Mouse (Mus musculus) kidney, adult 2 months (tissue): Measurements from ENCODE around the gene Alg1. TPM values are rescaled to one million over a fixed set of nuclear protein-coding genes. Genes with fewer than 3 reads are reported as not detected.

Source experiments
- DNase-seq: peaks from one replicate; pipeline ENCODE4 v3.0.0; 2021
- H3K27ac ChIP-seq: fragments of 200-500 bp; 2 replicates; pipeline ENCODE4 v1.5.1; 2012; ENCODE audit warnings: low read depth, low read length, control low read depth, inconsistent platforms; ENCODE audit not compliant: insufficient read depth
- H3K27me3 ChIP-seq: fragments of 200-500 bp; replicated peaks from 2 replicates; pipeline ENCODE4 v1.6.1; 2012; ENCODE audit warnings: mild to moderate bottlenecking, moderate library complexity, low read length, inconsistent platforms; ENCODE audit not compliant: control insufficient read depth, insufficient read depth
- H3K36me3 ChIP-seq: fragments of 200-500 bp; 2 replicates; pipeline ENCODE4 v1.6.1; 2012; ENCODE audit warnings: mild to moderate bottlenecking, moderate library complexity, low read length, inconsistent platforms; ENCODE audit not compliant: control insufficient read depth, insufficient read depth
- H3K4me1 ChIP-seq: fragments of 200-500 bp; 2 replicates; pipeline ENCODE4 v1.6.1; 2011; ENCODE audit warnings: low read length; ENCODE audit not compliant: control insufficient read depth, insufficient read depth
- H3K4me3 ChIP-seq: fragments of 200-500 bp; 2 replicates; pipeline ENCODE4 v1.5.1; 2011; ENCODE audit warnings: mild to moderate bottlenecking, low read depth, low read length, control low read depth; ENCODE audit not compliant: insufficient read depth
- CTCF ChIP-seq: fragments of 200-500 bp; conservative IDR thresholded peaks from 2 replicates; pipeline ENCODE4 v1.5.1; 2011; ENCODE audit warnings: low read depth, mild to moderate bottlenecking, control low read depth, low read length, moderate library complexity, mixed read lengths; ENCODE audit not compliant: insufficient read depth, insufficient read length
- POLR2A ChIP-seq: fragments of 200-500 bp; IDR thresholded peaks from one replicate; pipeline ENCODE4 v1.6.1; 2011; ENCODE audit warnings: low read depth, low read length, control low read depth
- WGBS: fragments of 180-500 bp; shearing (Covaris S2); methylation state at CpG from one replicate; pipeline ENCODE4 v1.1.7; 2018; 5-methylcytosine and 5-hydroxymethylcytosine counted together
- polyA plus RNA-seq: library from polyadenylated mRNA; depleted of rRNA; stranded (reverse); fragments of >200 nt; gene quantifications from 2 replicates; pipeline ENCODE4 v1.2.3, GENCODE M21; 2012

The Alg1 gene
- polyA plus RNA-seq, 1 experiment: 71.1 TPM

GRCm38 (mm10) chr16:5255081-5255740 lies 21.8 kb downstream of the Alg1 start:
- H3K4me1 ChIP-seq: no peaks in the 10 kb centered on the region; the same call in 1 of the 2 replicates
- H3K27me3 ChIP-seq: no peaks in the 10 kb centered on the region
- TF ChIP-seq CTCF (no peak), POLR2A (no peak)
- under 1% methylated on average over 27 of the region's 27 CpGs for WGBS
- no peak for DNase-seq
- H3K27ac ChIP-seq: peak overlapping the region; percentile 45; the same call in 1 of the 2 replicates
- H3K4me3 ChIP-seq: peak overlapping the region; percentile 67
- H3K36me3 ChIP-seq: no peaks in the 10 kb centered on the region

DNA sequence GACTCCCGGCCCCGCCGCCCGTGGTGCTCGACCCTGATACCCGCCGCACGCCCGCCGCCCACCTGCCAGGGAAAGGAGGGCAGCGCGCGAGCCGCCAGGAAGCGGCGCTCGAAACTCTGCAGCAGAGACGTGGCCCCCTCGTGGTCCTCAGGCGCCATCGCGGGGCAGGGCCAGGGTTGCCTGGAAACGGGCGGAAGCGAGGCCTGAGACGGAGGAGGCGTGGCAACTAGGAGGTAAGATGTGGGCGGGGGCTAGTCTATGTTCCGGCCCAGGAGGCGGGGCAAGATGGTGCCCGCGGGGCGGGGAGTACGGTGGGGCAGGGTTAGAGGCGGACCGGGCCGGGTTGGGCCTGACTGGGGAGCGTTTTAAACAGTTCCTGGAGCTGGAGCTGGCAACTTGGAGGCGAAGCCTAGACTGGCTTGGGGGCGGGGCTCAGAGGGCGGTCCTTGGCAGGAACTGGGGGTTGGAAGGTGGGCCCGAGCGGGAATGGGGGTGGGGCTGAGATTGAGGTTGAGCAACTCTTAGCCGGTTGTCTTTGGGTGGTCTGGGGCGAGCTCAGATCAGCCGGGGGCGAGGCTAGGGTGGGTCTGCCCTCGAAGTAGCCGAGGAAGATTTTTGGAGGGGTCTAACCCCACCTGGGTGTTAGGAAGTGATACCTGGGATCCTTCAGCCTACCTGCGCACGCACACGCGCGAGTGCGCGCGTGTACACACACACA lies 22.5 kb downstream of the Alg1 start, which contains the start of gene Eef2kmt:
Gene Eef2kmt, minus strand, starts transcription at position 205 of the 718 bp plus-strand sequence.
- Histone ChIP-seq H3K4me3 (peak within 1 kb of the TSS; percentile 67), H3K36me3 (no peaks in the 10 kb centered on the region), H3K27me3 (no peaks in the 10 kb centered on the region), H3K27ac (peak within 1 kb of the TSS; percentile 45; the same call in 1 of the 2 replicates), H3K4me1 (no peaks in the 10 kb centered on the region; the same call in 1 of the 2 replicates)
- TF ChIP-seq CTCF: peak; percentile 56
- no peak for TF ChIP-seq POLR2A
- peak; percentile 100 for DNase-seq
- WGBS: 2% methylated on average over 57 of the region's 57 CpGs

- no peaks in the 10 kb centered on the region for H3K4me1 ChIP-seq
- no peak for DNase-seq
- no peaks in the 10 kb centered on the region for H3K36me3 ChIP-seq
- no peak overlapping the region for H3K4me3 ChIP-seq
- no peak overlapping the region for H3K27ac ChIP-seq
- WGBS: 47% methylated on average over 8 of the region's 8 CpGs
- no peaks in the 10 kb centered on the region for H3K27me3 ChIP-seq
- TF ChIP-seq POLR2A: no peak
Measured at GRCm38 (mm10) chr16:5263156-5263555, 29.7 kb downstream of the Alg1 start.

DNA sequence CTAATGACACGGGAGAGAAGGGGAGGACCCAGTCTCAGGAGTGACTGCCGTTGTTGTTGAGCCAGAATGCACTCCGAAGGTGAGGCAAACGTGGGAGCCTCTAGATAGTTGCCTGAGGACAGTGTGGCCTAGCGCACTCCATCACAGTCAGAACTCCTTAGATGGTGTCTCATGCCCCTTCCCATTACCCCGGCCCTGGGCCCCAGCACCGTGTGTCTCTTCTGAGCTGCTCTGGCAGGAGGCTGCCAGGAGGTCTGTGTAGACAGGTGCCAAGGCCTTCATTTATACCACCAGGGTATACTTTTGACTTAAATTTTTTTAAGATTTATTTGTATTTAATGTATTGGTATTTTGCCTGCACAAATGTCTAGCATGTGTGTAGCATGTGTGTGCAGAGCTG lies 30.5 kb downstream of the Alg1 start:
- TF ChIP-seq CTCF (no peak), POLR2A (no peak)
- Histone ChIP-seq H3K27ac (no peak overlapping the region), H3K27me3 (no peaks in the 10 kb centered on the region), H3K36me3 (no peaks in the 10 kb centered on the region), H3K4me3 (no peak overlapping the region), H3K4me1 (no peaks in the 10 kb centered on the region)
- 90% methylated on average over 7 of the region's 7 CpGs for WGBS
- no peak for DNase-seq

DNA sequence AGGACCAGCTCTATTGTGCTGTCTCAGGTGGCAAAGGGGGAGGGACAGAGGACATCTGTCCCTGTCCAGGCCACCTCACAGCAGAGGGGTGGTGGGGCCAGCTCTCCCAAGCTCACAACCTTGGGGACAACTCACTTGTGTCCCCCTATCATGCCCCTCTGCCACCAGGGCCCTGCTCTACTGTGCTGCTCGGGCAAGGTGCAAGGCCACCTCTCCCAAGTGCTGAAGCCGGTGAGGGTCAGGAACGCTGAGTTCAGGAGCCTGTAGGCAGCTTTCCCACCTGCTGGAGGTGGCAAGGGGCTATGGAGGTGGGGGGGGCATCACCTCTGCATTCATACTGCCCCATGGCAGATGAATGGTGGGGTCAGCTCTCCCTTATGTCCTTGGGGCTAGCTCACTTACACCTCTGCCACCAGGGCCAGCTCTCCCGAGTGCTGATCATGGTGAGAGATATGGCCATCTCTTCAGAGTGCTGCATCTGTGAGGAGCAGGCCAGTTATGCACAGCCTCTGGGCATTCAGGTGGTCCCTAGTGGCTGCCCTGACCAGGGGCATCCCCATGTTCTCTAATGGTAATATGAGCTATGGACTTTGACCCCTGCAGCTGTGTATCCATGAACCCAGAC lies 38.1 kb downstream of the Alg1 start:
- DNase-seq: no peak
- 87% methylated on average over 4 of the region's 4 CpGs for WGBS

GRCm38 (mm10) chr16:5272371-5272770 lies 39.0 kb downstream of the Alg1 start:
- WGBS: 80% methylated on average over 3 of the region's 3 CpGs
- no peak for TF ChIP-seq CTCF
- no peak for TF ChIP-seq POLR2A
- H3K4me1 ChIP-seq: no peaks in the 10 kb centered on the region
- no peaks in the 10 kb centered on the region for H3K27me3 ChIP-seq
- no peaks in the 10 kb centered on the region for H3K36me3 ChIP-seq
- H3K4me3 ChIP-seq: no peak overlapping the region
- H3K27ac ChIP-seq: no peak overlapping the region
- DNase-seq: no peak

More for the DNA sequence above, 38.1 kb downstream of the Alg1 start:
- Histone ChIP-seq H3K27me3 (no peaks in the 10 kb centered on the region), H3K27ac (no peak overlapping the region), H3K4me1 (no peaks in the 10 kb centered on the region), H3K36me3 (no peaks in the 10 kb centered on the region), H3K4me3 (no peak overlapping the region)
- TF ChIP-seq POLR2A (no peak), CTCF (no peak)

DNA sequence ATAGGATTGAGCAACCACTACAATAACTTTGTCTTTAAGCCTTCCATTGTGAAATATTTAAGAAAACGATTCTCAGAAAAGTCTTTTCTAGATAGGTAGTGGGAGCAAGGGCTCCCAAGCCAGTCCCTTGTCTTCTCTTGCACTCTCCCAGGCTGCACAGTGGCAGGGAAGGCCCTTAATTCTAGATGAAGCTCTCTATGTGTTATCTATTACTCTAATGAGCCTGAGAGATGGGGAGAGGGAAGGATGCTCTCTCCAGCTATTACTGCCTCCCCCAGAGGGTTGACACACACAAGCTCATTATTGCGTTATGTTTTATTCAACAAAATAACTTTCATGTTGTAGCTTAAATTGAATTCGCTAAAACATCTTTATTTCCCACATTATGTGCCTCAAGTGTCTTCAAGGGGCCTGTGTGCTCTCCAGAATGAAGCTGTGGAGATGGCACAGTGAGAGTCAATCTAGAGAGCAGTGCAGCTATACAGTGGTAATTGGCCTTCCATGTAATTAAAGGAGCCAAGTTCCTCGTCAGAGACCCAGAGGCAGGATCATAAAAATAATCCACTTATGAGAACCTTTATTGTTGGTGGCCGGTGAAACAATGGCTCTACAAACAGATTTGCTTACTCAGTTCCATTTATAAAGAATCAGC lies 46.3 kb downstream of the Alg1 start:
- WGBS: 76% methylated on average over 5 of the region's 5 CpGs
- Histone ChIP-seq H3K4me1 (no peaks in the 10 kb centered on the region), H3K27ac (no peak overlapping the region), H3K36me3 (no peaks in the 10 kb centered on the region), H3K4me3 (no peak overlapping the region), H3K27me3 (no peaks in the 10 kb centered on the region)
- TF ChIP-seq CTCF (no peak), POLR2A (no peak)
- DNase-seq: no peak
